Mouse (Mus musculus): ENCODE measurements at regions not wholly inside any gene's neighbourhood (a gene's known extent, or its start where the extent isn't known, plus 50 kb on each side); places are given as distances from the start of the nearest gene placed in this dataset.

DNA sequence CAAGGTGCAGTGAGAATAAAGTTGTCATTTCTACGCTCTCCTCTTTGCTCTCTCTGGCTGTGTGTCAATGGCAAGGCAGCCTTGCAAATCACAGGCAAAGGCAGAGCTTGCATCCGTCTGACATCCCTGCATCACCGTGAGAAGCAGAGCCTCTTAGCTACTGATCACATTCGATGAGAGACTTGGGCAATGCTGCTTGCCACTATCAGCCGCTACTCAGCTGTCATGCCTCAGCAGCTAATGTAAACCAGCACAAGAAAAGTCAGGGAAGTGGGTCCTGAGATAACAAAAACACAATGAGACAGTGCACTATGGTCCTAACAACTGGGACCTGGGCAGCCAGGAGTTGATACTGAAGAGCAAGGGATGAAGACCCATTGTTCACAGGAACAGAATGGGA lies 155.8 kb downstream of the Tmx1 start:
- Histone ChIP-seq H3K9ac (replicated peaks; ENCODE audit: low read length) (no peak overlapping the region), H3K4me1 (ENCODE audit: insufficient read depth, low read length) (no peaks in the 10 kb centered on the region; the same call in 1 of the 2 replicates), H3K9me3 (ENCODE audit: low read length) (no peaks in the 10 kb centered on the region), H3K36me3 (ENCODE audit: insufficient read depth, low read length) (no peaks in the 10 kb centered on the region), H3K27ac (ENCODE audit: low read length) (no peak overlapping the region), H3K4me2 (replicated peaks; ENCODE audit: low read depth, low read length) (no peak overlapping the region), H3K4me3 (ENCODE audit: low read length) (no peak overlapping the region), H3K27me3 (ENCODE audit: insufficient read depth, low read length) (no peaks in the 10 kb centered on the region)
- no peak for ATAC-seq (ENCODE audit: low FRiP score, low TSS enrichment)
- WGBS: 53% methylated on average over 5 of the region's 5 CpGs

GRCm38 (mm10) chr12:70609116-70609871 lies 156.4 kb downstream of the Tmx1 start:
- no peak for ATAC-seq (ENCODE audit: low FRiP score, low TSS enrichment)
- Histone ChIP-seq H3K4me3 (ENCODE audit: low read length) (no peak overlapping the region), H3K27me3 (ENCODE audit: insufficient read depth, low read length) (no peaks in the 10 kb centered on the region), H3K9me3 (ENCODE audit: low read length) (no peaks in the 10 kb centered on the region), H3K4me2 (replicated peaks; ENCODE audit: low read depth, low read length) (no peak overlapping the region), H3K27ac (ENCODE audit: low read length) (no peak overlapping the region), H3K36me3 (ENCODE audit: insufficient read depth, low read length) (no peaks in the 10 kb centered on the region), H3K4me1 (ENCODE audit: insufficient read depth, low read length) (no peaks in the 10 kb centered on the region; the same call in 1 of the 2 replicates), H3K9ac (replicated peaks; ENCODE audit: low read length) (no peak overlapping the region)
- WGBS: 59% methylated on average over 7 of the region's 7 CpGs

DNA sequence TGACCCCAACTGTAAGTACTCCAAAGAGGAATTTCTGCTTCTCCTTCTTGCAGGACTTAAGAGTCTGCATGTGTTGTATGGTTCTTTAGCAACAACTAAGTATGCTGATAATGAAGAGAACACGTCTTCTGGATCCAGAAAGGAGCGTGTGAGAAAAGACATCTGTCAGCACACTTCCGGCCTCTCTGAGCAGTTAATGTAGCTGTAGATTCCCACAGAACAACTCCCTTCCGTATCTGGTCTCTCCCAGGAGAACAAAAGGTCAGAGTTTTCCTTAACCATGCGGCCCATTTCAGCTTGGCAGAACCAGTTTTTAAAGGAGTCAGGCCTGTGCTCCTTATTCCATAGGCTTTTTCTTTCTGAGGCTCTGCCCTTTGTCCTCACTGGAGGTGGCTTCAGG lies 159.0 kb downstream of the Tmx1 start:
- Histone ChIP-seq H3K9me3 (ENCODE audit: low read length) (no peaks in the 10 kb centered on the region), H3K36me3 (ENCODE audit: insufficient read depth, low read length) (no peaks in the 10 kb centered on the region), H3K4me3 (ENCODE audit: low read length) (no peak overlapping the region), H3K9ac (replicated peaks; ENCODE audit: low read length) (no peak overlapping the region), H3K4me1 (ENCODE audit: insufficient read depth, low read length) (no peaks in the 10 kb centered on the region; the same call in 1 of the 2 replicates), H3K27me3 (ENCODE audit: insufficient read depth, low read length) (no peaks in the 10 kb centered on the region), H3K27ac (ENCODE audit: low read length) (peak overlapping the region; percentile 12; the same call in 1 of the 2 replicates), H3K4me2 (replicated peaks; ENCODE audit: low read depth, low read length) (no peak overlapping the region)
- WGBS: 45% methylated on average over 5 of the region's 5 CpGs
- ATAC-seq (ENCODE audit: low FRiP score, low TSS enrichment): no peak

DNA sequence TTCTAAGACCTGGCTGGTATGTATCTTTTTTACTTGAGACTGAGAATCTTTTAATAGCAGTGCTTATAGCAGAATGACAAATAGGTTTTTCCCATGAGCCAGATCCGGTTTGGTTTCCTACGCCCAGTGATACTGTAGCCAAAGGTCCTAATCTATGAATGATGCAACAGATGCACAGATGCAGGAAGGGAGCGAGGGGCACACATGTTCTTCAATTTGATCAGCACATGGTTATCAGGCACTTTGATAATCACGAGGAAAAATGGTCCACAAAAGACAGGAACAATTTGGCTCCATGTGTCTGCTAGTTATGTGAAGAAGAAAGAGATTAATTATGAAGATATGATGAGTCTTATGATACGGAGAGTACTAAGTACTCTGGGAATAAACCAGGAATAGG lies 160.3 kb downstream of the Tmx1 start:
- no peaks in the 10 kb centered on the region for H3K36me3 ChIP-seq (ENCODE audit: insufficient read depth, low read length)
- no peak overlapping the region for H3K9ac ChIP-seq (replicated peaks; ENCODE audit: low read length)
- H3K4me2 ChIP-seq (replicated peaks; ENCODE audit: low read depth, low read length): no peak overlapping the region
- ATAC-seq (ENCODE audit: low FRiP score, low TSS enrichment): no peak
- no peak overlapping the region for H3K4me3 ChIP-seq (ENCODE audit: low read length)
- 76% methylated on average over 5 of the region's 5 CpGs for WGBS
- no peaks in the 10 kb centered on the region for H3K27me3 ChIP-seq (ENCODE audit: insufficient read depth, low read length)
- no peaks in the 10 kb centered on the region for H3K9me3 ChIP-seq (ENCODE audit: low read length)
- H3K27ac ChIP-seq (ENCODE audit: low read length): no peak overlapping the region
- H3K4me1 ChIP-seq (ENCODE audit: insufficient read depth, low read length): no peaks in the 10 kb centered on the region; the same call in 1 of the 2 replicates

DNA sequence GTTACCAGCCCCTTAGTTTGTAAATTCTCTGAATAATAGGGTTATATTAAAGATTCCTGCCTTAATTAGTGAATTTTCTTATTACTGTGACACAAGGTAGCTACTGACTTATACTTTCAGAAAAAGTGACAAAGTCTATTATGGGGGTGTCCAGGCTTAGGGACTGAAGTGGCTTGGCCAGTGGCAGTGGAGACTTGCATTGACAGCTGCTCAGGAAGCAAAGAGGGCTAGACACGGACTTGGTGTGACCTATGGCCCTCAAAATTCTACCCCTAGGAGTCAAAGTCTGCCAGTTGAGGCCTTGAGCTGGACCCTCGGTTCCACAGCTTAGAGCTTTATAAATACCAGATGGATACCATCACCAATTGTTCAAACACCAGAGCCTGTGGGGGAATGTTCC lies 161.2 kb downstream of the Tmx1 start:
- 60% methylated on average over 2 of the region's 2 CpGs for WGBS
- H3K9me3 ChIP-seq (ENCODE audit: low read length): no peaks in the 10 kb centered on the region
- H3K36me3 ChIP-seq (ENCODE audit: insufficient read depth, low read length): no peaks in the 10 kb centered on the region
- no peak for ATAC-seq (ENCODE audit: low FRiP score, low TSS enrichment)
- no peak overlapping the region for H3K4me3 ChIP-seq (ENCODE audit: low read length)
- H3K27ac ChIP-seq (ENCODE audit: low read length): no peak overlapping the region
- no peak overlapping the region for H3K4me2 ChIP-seq (replicated peaks; ENCODE audit: low read depth, low read length)
- H3K9ac ChIP-seq (replicated peaks; ENCODE audit: low read length): no peak overlapping the region
- H3K4me1 ChIP-seq (ENCODE audit: insufficient read depth, low read length): no peaks in the 10 kb centered on the region
- H3K27me3 ChIP-seq (ENCODE audit: insufficient read depth, low read length): no peaks in the 10 kb centered on the region

DNA sequence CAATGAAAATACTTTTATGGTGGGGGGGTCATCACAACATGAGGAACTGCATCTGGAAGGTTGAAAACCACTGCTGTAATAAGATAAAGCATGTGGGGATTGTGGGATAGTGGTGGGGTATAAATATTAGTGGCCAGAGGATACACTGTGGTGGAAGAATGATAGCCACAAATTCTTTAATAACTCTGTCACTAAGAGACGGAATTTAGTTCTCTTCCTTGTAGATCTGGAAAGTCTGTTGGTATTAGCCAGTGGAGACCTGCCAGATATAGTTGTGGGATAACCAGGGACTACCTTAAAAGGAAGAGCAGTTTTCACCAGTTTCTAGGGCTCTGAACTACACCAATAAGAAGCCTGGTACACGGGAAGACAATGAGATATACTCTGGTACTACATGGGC lies 161.8 kb downstream of the Tmx1 start:
- Histone ChIP-seq H3K9me3 (ENCODE audit: low read length) (no peaks in the 10 kb centered on the region), H3K4me2 (replicated peaks; ENCODE audit: low read depth, low read length) (no peak overlapping the region), H3K4me3 (ENCODE audit: low read length) (no peak overlapping the region), H3K4me1 (ENCODE audit: insufficient read depth, low read length) (no peaks in the 10 kb centered on the region), H3K9ac (replicated peaks; ENCODE audit: low read length) (no peak overlapping the region), H3K36me3 (ENCODE audit: insufficient read depth, low read length) (no peaks in the 10 kb centered on the region), H3K27me3 (ENCODE audit: insufficient read depth, low read length) (no peaks in the 10 kb centered on the region), H3K27ac (ENCODE audit: low read length) (no peak overlapping the region)
- ATAC-seq (ENCODE audit: low FRiP score, low TSS enrichment): no peak
- WGBS: 85% methylated on average over 2 of the region's 2 CpGs

DNA sequence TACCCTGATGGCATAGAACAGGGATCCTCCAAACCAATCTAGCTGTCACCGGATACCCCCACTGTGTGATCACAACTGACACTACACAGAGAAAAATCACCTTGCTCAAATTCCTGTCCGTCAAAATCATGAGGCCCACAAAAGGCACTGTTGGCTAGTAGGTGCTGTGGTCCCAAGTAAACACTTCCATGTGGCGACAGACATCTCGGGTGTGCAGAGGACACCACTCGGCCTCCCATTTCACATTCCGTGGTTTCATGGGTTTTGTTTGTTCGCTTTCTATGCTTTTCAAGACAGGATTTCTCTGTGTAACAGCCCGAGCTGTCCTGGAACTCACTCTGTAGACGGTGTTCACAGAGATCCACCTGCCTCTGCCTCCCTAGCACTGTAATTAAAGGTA lies 162.2 kb downstream of the Tmx1 start:
- Histone ChIP-seq H3K36me3 (ENCODE audit: insufficient read depth, low read length) (no peaks in the 10 kb centered on the region), H3K4me2 (replicated peaks; ENCODE audit: low read depth, low read length) (no peak overlapping the region), H3K9me3 (ENCODE audit: low read length) (no peaks in the 10 kb centered on the region), H3K27me3 (ENCODE audit: insufficient read depth, low read length) (no peaks in the 10 kb centered on the region), H3K27ac (ENCODE audit: low read length) (no peak overlapping the region), H3K4me3 (ENCODE audit: low read length) (no peak overlapping the region), H3K9ac (replicated peaks; ENCODE audit: low read length) (no peak overlapping the region), H3K4me1 (ENCODE audit: insufficient read depth, low read length) (no peaks in the 10 kb centered on the region)
- 94% methylated on average over 9 of the region's 9 CpGs for WGBS
- ATAC-seq (ENCODE audit: low FRiP score, low TSS enrichment): no peak

DNA sequence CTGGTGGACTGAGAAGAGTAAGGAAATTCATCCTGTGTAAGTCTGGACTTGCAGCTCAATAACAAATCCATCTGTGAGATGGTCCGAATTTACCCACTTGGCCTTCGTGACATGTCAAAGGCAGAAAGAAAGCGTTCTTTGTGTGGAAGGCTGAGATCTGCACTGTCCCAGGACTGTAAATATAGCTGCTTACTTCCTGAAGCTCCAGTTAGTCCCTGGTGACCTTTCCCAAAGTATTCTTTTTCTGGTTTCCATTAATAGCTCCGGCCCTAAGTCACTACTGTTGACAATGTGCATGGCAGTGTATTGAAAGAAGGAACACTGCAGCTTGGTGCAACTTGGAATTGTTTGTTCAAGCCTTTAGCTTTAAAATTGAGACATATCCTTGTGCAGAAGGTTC lies 163.2 kb downstream of the Tmx1 start:
- H3K4me3 ChIP-seq (ENCODE audit: low read length): no peak overlapping the region
- H3K27me3 ChIP-seq (ENCODE audit: insufficient read depth, low read length): no peaks in the 10 kb centered on the region
- H3K36me3 ChIP-seq (ENCODE audit: insufficient read depth, low read length): no peaks in the 10 kb centered on the region
- H3K9ac ChIP-seq (replicated peaks; ENCODE audit: low read length): no peak overlapping the region
- no peak overlapping the region for H3K27ac ChIP-seq (ENCODE audit: low read length)
- WGBS: 32% methylated on average over 4 of the region's 4 CpGs
- no peaks in the 10 kb centered on the region for H3K4me1 ChIP-seq (ENCODE audit: insufficient read depth, low read length)
- peak; percentile 35; the same call in 1 of the 2 replicates for ATAC-seq (ENCODE audit: low FRiP score, low TSS enrichment)
- H3K4me2 ChIP-seq (replicated peaks; ENCODE audit: low read depth, low read length): no peak overlapping the region
- no peaks in the 10 kb centered on the region for H3K9me3 ChIP-seq (ENCODE audit: low read length)

DNA sequence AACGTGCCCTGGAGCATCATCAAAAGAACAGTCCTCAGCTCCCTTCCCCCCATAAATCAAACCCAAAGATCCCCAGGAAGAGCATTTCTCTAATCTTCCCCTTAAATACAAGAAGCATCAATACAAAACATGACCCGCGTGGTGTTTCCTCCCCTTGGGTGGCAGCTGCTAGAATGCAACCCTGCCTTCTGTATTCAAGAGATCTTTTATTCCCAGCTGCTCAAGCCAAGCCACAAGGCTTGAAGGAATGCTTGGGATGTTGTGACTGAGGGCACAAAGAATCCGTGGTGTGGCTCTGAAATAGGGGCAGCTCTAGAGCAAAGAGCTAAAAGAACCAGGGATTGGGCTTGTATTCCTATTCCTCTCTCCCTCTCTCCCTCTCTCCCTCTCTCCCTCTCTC lies 163.6 kb downstream of the Tmx1 start:
- WGBS: 27% methylated on average over 4 of the region's 4 CpGs
- ATAC-seq (ENCODE audit: low FRiP score, low TSS enrichment): no peak
- H3K36me3 ChIP-seq (ENCODE audit: insufficient read depth, low read length): no peaks in the 10 kb centered on the region
- no peak overlapping the region for H3K27ac ChIP-seq (ENCODE audit: low read length)
- no peak overlapping the region for H3K4me2 ChIP-seq (replicated peaks; ENCODE audit: low read depth, low read length)
- H3K27me3 ChIP-seq (ENCODE audit: insufficient read depth, low read length): no peaks in the 10 kb centered on the region
- no peaks in the 10 kb centered on the region for H3K9me3 ChIP-seq (ENCODE audit: low read length)
- no peak overlapping the region for H3K9ac ChIP-seq (replicated peaks; ENCODE audit: low read length)
- H3K4me3 ChIP-seq (ENCODE audit: low read length): no peak overlapping the region
- H3K4me1 ChIP-seq (ENCODE audit: insufficient read depth, low read length): no peaks in the 10 kb centered on the region

DNA sequence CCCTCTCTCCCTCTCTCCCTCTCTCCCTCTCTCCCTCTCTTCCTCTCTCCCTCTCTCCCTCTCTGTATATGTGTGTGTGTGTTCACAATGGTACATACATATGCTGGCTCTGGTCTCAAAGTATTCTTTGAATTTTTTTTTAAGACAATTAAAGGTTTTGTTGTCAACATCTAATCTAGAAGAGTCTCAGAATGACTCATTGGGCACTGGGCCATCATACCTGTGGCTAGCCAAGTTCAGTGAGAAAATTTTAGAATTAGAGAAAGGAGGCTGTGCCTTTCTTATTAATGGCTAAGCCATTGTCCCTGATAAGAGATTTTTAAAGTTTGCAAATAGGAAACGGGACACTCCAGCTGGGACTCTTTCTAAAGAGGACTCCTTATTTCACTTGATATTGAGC lies 164.1 kb downstream of the Tmx1 start:
- Histone ChIP-seq H3K9ac (replicated peaks; ENCODE audit: low read length) (no peak overlapping the region), H3K36me3 (ENCODE audit: insufficient read depth, low read length) (no peaks in the 10 kb centered on the region), H3K9me3 (ENCODE audit: low read length) (no peaks in the 10 kb centered on the region), H3K27me3 (ENCODE audit: insufficient read depth, low read length) (no peaks in the 10 kb centered on the region), H3K4me3 (ENCODE audit: low read length) (no peak overlapping the region), H3K4me2 (replicated peaks; ENCODE audit: low read depth, low read length) (no peak overlapping the region), H3K27ac (ENCODE audit: low read length) (no peak overlapping the region), H3K4me1 (ENCODE audit: insufficient read depth, low read length) (no peaks in the 10 kb centered on the region)
- WGBS: 77% methylated on average over 1 of the region's 1 CpGs
- ATAC-seq (ENCODE audit: low FRiP score, low TSS enrichment): no peak

Data from kidney, embryonic 16.5 days (tissue).